Comparison of ENCODE assay signal across 8 mouse cellular contexts in the genomic region with DNA sequence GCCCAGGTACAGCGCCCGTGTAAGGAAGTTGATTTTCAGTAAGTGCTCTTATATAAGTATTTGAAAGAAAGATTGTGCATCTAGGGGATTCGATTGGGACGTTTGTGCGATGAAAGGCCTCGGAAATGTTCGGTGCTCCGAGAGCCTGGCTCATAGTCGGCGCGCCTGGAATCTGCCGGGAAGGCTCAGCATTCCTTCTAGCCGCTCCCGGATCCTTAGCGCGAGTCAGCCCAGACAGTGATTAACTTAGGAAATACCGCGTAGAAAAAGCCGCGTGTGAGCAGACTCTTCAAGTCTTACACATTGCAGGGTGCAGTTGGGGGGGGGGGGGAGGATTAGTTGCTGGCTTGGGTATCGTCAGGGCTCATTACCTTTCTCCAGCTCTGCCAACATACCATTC. TPM values are rescaled to one million over a fixed set of nuclear protein-coding genes. Genes with fewer than 3 reads are reported as not detected.
DNase-seq lines count a peak whose midpoint lies in the region; ATAC-seq and TF ChIP-seq lines count a peak whose summit lies in the region.

No protein-coding gene starts in this region.

- H3K27me3 ChIP-seq in cerebellum, adult 2 months (ENCODE audit: control insufficient read depth, insufficient read depth, low read length): no peaks in the 10 kb centered on the region
- H3K27me3 ChIP-seq in C2C12 (ENCODE audit: control insufficient read depth, insufficient read depth, insufficient read length): no peaks in the 10 kb centered on the region
- H3K27me3 ChIP-seq in forebrain, embryonic 12.5 days: peaks cover 3% of the 10 kb centered on the region
- H3K27me3 ChIP-seq in midbrain, embryonic 12.5 days: peaks cover 8% of the 10 kb centered on the region

- peaks cover 47% of the 10 kb centered on the region for H3K36me3 ChIP-seq in C2C12 (ENCODE audit: control insufficient read depth, insufficient read depth)
- H3K36me3 ChIP-seq in forebrain, embryonic 12.5 days (replicated peaks): peaks cover 39% of the 10 kb centered on the region
- peaks cover 39% of the 10 kb centered on the region for H3K36me3 ChIP-seq in midbrain, embryonic 12.5 days

- H3K79me2 ChIP-seq in C2C12 (ENCODE audit: control insufficient read depth, insufficient read depth): peaks cover 61% of the 10 kb centered on the region

- peak overlapping the region; percentile 89 for H3K4me3 ChIP-seq in cerebellum, adult 2 months (replicated peaks; ENCODE audit: insufficient read depth, low read depth, low read length)
- peak overlapping the region; percentile 89 for H3K4me3 ChIP-seq in C2C12 (ENCODE audit: insufficient read depth, poor library complexity, severe bottlenecking)
- peak overlapping the region; percentile 85 for H3K4me3 ChIP-seq in forebrain, embryonic 12.5 days (replicated peaks)
- H3K4me3 ChIP-seq in midbrain, embryonic 12.5 days: peak overlapping the region; percentile 81

- H3K9ac ChIP-seq in forebrain, embryonic 12.5 days: peak overlapping the region; percentile 94
- H3K9ac ChIP-seq in midbrain, embryonic 12.5 days (replicated peaks): peak overlapping the region; percentile 92

- no peak for TF ChIP-seq CTCF in cerebellum, adult 2 months (IDR thresholded peaks at IDR 0.05; ENCODE audit: borderline replicate concordance, insufficient read depth, low read depth, low read length)
- no peak for TF ChIP-seq CTCF in C2C12 (IDR thresholded peaks at IDR 0.05; ENCODE audit: control insufficient read depth, insufficient read depth, insufficient read length)

- no peak for TF ChIP-seq POLR2A in cerebellum, adult 2 months (IDR thresholded peaks at IDR 0.05; ENCODE audit: borderline replicate concordance, insufficient read depth, low read length)

- H3K79me3 ChIP-seq in C2C12 (ENCODE audit: low read depth): peaks cover 57% of the 10 kb centered on the region

- no peak for DNase-seq in cerebellum, adult 2 months
- peak; percentile 70 for DNase-seq in kidney, postnatal 10 days
- no peak for DNase-seq in urinary bladder, postnatal 25 days (ENCODE audit: low spot score)
- DNase-seq in urinary bladder, postnatal 36 days (ENCODE audit: low spot score in 2 of 2): no peak

- no peak for ATAC-seq in cerebellum, adult (ENCODE audit: insufficient number of reproducible peaks, low FRiP score, low TSS enrichment)
- no peak for ATAC-seq in forebrain, embryonic 12.5 days (ENCODE audit: low FRiP score)
- no peak for ATAC-seq in midbrain, embryonic 12.5 days (ENCODE audit: low FRiP score, low read depth)

- under 1% methylated on average over 21 of the region's 21 CpGs for WGBS in cerebellum, adult 2 months
- WGBS in forebrain, embryonic 12.5 days: under 1% methylated on average over 21 of the region's 21 CpGs
- WGBS in midbrain, embryonic 12.5 days: 0% methylated on average over 21 of the region's 21 CpGs

- peak overlapping the region; percentile 90 for H3K4me2 ChIP-seq in forebrain, embryonic 12.5 days
- H3K4me2 ChIP-seq in midbrain, embryonic 12.5 days (replicated peaks): peak overlapping the region; percentile 66

- peaks cover 27% of the 10 kb centered on the region for H3K4me1 ChIP-seq in cerebellum, adult 2 months (ENCODE audit: control insufficient read depth, insufficient read depth, low read length)
- peaks cover 73% of the 10 kb centered on the region for H3K4me1 ChIP-seq in forebrain, embryonic 12.5 days
- H3K4me1 ChIP-seq in midbrain, embryonic 12.5 days: peaks cover 76% of the 10 kb centered on the region

- H3K9me3 ChIP-seq in forebrain, embryonic 12.5 days: no peaks in the 10 kb centered on the region
- no peaks in the 10 kb centered on the region for H3K9me3 ChIP-seq in midbrain, embryonic 12.5 days

- H3ac ChIP-seq in C2C12 (ENCODE audit: control insufficient read depth, insufficient read length, low read depth): peak overlapping the region; percentile 81

- peak overlapping the region; percentile 92; the same call in 1 of the 2 replicates for H3K27ac ChIP-seq in cerebellum, adult 2 months (ENCODE audit: insufficient read depth, low read length)
- peak overlapping the region; percentile 98 for H3K27ac ChIP-seq in forebrain, embryonic 12.5 days
- peak overlapping the region; percentile 98 for H3K27ac ChIP-seq in midbrain, embryonic 12.5 days (replicated peaks)

TF ChIP-seq in C2C12, 6 proteins besides CTCF, POLR2A, EP300 and RAD21:
- no peak for TF ChIP-seq MYOG (IDR thresholded peaks at IDR 0.05; ENCODE audit: control insufficient read depth, extremely low read depth, insufficient read length)
- TF ChIP-seq USF1 (IDR thresholded peaks at IDR 0.05; ENCODE audit: low read depth): no peak
- no peak for TF ChIP-seq MYOD1 (IDR thresholded peaks at IDR 0.05; ENCODE audit: control insufficient read depth, insufficient read length, low read depth)
- no peak for TF ChIP-seq FOSL1 (IDR thresholded peaks at IDR 0.05; ENCODE audit: insufficient read depth, low read length, poor library complexity, severe bottlenecking)
- TF ChIP-seq MAX (IDR thresholded peaks at IDR 0.05): no peak
- no peak for TF ChIP-seq CEBPB (IDR thresholded peaks at IDR 0.05; ENCODE audit: low read depth)

RNA-seq across cellular contexts. Expression of a gene that starts 2.2 kb away (rescaled TPM):
- polyA plus RNA-seq in cerebellum, adult 2 months (2012; rRNA removed): 23.1 and 24.4 TPM in 2 replicates
- polyA plus RNA-seq in C2C12 (2012; fragmentation: generic; extraction: Trizol): 61.0 TPM
- 82.4 TPM in 2 replicates for polyA plus RNA-seq in forebrain, embryonic 12.5 days (2016; fragmentation: Nextera tagmentation; extraction: Ambion mirVana)
- polyA plus RNA-seq in midbrain, embryonic 12.5 days (2016; fragmentation: Nextera tagmentation; extraction: Ambion mirVana): 108 and 114 TPM in 2 replicates
